Mouse (Mus musculus) cerebellum, adult 2 months (tissue): ENCODE measurements around the gene Prim1. TPM values are rescaled to one million over a fixed set of nuclear protein-coding genes. Genes with fewer than 3 reads are reported as not detected.
A peak's percentile ranks its signal among the peaks of the same experiment; 100 is the strongest.

Experiments
- DNase-seq, 2 experiments: peaks; one replicate each; pipeline ENCODE4 v3.0.0; 2021
- H3K27ac ChIP-seq: fragments of 200-500 bp; 2 replicates; pipeline ENCODE4 v1.5.1; 2012; ENCODE audit warnings: low read length, control low read depth, inconsistent platforms; ENCODE audit not compliant: insufficient read depth
- H3K27me3 ChIP-seq: fragments of 200-500 bp; 2 replicates; pipeline ENCODE4 v1.6.1; 2012; ENCODE audit warnings: inconsistent platforms, mild to moderate bottlenecking, low read length, moderate library complexity; ENCODE audit not compliant: control insufficient read depth, insufficient read depth
- H3K4me1 ChIP-seq: fragments of 200-500 bp; 2 replicates; pipeline ENCODE4 v1.6.1; 2011; ENCODE audit warnings: low read length; ENCODE audit not compliant: control insufficient read depth, insufficient read depth
- H3K4me3 ChIP-seq: fragments of 200-500 bp; replicated peaks from 2 replicates; pipeline ENCODE3; 2011; ENCODE audit warnings: mild to moderate bottlenecking, low read depth, low read length, control low read depth; ENCODE audit not compliant: insufficient read depth
- CTCF ChIP-seq: fragments of 200-500 bp; IDR thresholded peaks from 2 replicates; pipeline ENCODE4 v1.5.1; 2011; ENCODE audit warnings: low read depth, mild to moderate bottlenecking, control low read depth, low read length, moderate library complexity, borderline replicate concordance; ENCODE audit not compliant: insufficient read depth
- POLR2A ChIP-seq: fragments of 200-500 bp; IDR thresholded peaks from 2 replicates; pipeline ENCODE4 v1.6.1; 2011; ENCODE audit warnings: low read length, control low read depth, borderline replicate concordance; ENCODE audit not compliant: insufficient read depth
- WGBS: fragments of 180-500 bp; shearing (Covaris S2); methylation state at CpG from one replicate; pipeline ENCODE4 v1.1.7; 2018; 5-methylcytosine and 5-hydroxymethylcytosine counted together
- polyA plus RNA-seq: library from polyadenylated mRNA; depleted of rRNA; stranded (reverse); fragments of >200 nt; gene quantifications from 2 replicates; pipeline ENCODE4 v1.2.3, GENCODE M21; 2012

The Prim1 gene
- polyA plus RNA-seq, 1 experiment, result 17.4 TPM

DNA sequence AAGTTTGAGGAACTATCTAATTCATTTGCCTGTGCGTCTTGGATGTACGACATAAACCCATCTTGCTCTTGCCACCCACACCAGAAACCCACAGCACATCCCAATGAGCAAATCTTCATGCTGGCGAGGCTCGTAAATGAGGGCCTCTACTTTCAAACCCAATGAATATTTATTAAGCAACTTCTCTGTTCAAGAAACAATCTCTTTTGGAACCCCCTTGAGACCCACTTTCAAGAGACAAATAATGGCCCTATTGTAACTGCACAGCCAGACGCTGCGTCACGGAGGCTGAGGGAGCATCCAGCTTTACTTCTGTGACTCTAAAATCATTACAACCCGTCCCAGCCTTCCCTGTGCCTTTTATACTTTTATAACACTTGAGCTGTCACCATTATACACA, 29.4 kb upstream of the Prim1 start:
- TF ChIP-seq CTCF, result no peak
- no peak for TF ChIP-seq POLR2A
- 25% methylated on average over 8 of the region's 8 CpGs for WGBS
- Histone ChIP-seq H3K27ac (no peak overlapping the region), H3K27me3 (no peaks in the 10 kb centered on the region), H3K4me3 (no peak overlapping the region), H3K4me1 (no peaks in the 10 kb centered on the region)
- no peak for DNase-seq

DNA sequence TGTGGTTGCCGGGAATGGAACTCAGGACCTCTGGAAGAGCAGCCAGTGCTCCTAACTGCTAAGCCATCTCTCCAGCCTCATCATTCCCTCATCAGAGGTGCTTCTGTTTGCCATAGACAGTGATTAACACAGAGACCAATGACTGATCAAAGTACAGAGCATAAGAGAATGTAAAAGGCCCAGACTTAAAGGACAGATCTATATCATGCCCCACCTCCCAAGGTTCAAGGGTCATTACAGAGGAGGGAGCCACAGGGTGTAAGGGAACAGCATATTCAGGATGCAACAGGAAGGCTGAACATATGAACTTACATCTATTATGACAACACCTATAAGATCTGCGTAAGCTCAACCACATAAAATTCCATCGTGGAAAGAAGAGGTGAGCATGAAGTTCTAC, 18.3 kb upstream of the Prim1 start:
- no peaks in the 10 kb centered on the region for H3K27me3 ChIP-seq
- TF ChIP-seq POLR2A, result no peak
- WGBS, result 93% methylated on average over 3 of the region's 3 CpGs
- no peak overlapping the region for H3K4me3 ChIP-seq
- H3K4me1 ChIP-seq, result no peaks in the 10 kb centered on the region
- DNase-seq, result no peak
- H3K27ac ChIP-seq, result no peak overlapping the region

DNA sequence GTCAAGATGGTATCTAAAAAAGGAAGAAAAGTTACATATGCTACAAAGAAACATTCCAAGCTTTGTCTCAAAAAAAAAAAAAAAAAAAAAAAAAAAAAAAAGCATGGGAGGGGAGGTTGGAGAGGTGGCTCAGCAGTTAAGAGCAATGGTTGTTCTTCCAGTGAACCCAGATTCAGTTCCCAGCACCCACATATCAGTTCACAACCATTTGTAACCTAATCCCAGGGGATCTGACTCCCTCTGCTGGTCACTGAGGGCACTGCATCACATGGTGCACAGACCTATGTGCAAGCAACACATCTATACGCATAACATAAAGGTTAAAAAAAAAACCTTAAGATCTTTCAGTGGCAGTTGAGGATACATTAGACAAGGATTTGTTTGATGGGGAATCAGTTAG, 16.7 kb upstream of the Prim1 start:
- Histone ChIP-seq H3K27me3 (no peaks in the 10 kb centered on the region), H3K4me3 (no peak overlapping the region), H3K27ac (no peak overlapping the region), H3K4me1 (no peaks in the 10 kb centered on the region)
- no peak for DNase-seq
- 90% methylated on average over 1 of the region's 1 CpGs for WGBS
- TF ChIP-seq CTCF, result no peak
- no peak for TF ChIP-seq POLR2A

DNA sequence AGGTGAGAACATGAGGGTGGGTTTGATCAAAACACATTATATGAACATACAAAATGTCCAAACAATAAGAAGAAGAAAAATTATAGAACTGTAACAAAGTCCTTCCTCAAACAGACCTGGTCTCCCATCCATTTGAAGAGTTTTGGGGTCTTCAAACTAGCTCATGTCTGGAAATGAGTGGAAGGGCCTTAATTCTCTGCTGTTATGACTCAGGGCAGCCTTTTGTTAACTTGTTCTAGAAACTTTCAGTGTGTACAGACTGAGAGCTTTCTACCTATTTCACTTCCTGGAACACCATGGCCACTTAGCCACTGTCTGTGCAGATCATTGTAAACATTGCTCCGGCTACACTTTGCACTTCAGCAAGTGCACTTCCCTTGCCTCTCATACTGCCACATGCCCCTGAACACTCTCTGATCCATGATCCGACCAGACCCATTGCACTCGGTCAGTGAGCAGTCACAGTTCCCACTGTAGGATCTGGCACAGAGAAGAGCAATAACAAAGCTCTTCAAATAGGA, 11.6 kb upstream of the Prim1 start:
- 84% methylated on average over 3 of the region's 3 CpGs for WGBS

GRCm38 (mm10) chr10:128004918-128005317, 10.1 kb upstream of the Prim1 start:
- Histone ChIP-seq H3K4me1 (no peaks in the 10 kb centered on the region), H3K27me3 (no peaks in the 10 kb centered on the region), H3K27ac (no peak overlapping the region), H3K4me3 (no peak overlapping the region)
- TF ChIP-seq CTCF (no peak), POLR2A (no peak)
- 83% methylated on average over 10 of the region's 10 CpGs for WGBS
- DNase-seq, result no peak

More for the DNA sequence above, 11.6 kb upstream of the Prim1 start:
- Histone ChIP-seq H3K4me1 (no peaks in the 10 kb centered on the region), H3K27me3 (no peaks in the 10 kb centered on the region), H3K27ac (no peak overlapping the region), H3K4me3 (no peak overlapping the region)
- TF ChIP-seq POLR2A (no peak), CTCF (no peak)
- no peak for DNase-seq

DNA sequence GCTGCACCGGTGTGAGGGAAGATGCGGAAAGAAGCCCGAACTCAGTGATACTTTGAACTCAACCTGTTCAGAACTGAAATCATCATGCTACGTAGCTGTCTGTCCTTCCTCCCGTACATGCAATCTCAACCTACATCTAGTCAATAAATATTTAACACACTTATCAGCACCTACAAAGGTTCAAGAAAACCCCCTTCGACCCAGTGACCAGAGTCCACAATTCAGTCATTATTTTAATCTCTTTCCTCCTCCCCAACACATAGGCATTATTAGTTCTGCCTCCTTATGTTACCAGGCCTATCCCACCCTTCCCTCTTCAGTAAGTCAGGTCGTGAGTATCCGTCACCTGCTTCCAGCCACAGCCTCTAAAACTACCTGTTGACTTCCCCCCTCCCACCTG, 9.5 kb upstream of the Prim1 start:
- no peak for TF ChIP-seq POLR2A
- TF ChIP-seq CTCF, result no peak
- no peak overlapping the region for H3K27ac ChIP-seq
- no peak overlapping the region for H3K4me3 ChIP-seq
- DNase-seq, result no peak
- H3K4me1 ChIP-seq, result no peaks in the 10 kb centered on the region
- H3K27me3 ChIP-seq, result no peaks in the 10 kb centered on the region
- 92% methylated on average over 8 of the region's 8 CpGs for WGBS

- Histone ChIP-seq H3K4me1 (no peaks in the 10 kb centered on the region), H3K27ac (no peak within 1 kb of the TSS), H3K27me3 (no peaks in the 10 kb centered on the region), H3K4me3 (no peak within 1 kb of the TSS)
- TF ChIP-seq CTCF (no peak), POLR2A (no peak)
- WGBS, result 93% methylated on average over 1 of the region's 1 CpGs
- DNase-seq, result no peak
Measured at GRCm38 (mm10) chr10:128007446-128007845, 7.5 kb upstream of the Prim1 start, which contains the start of gene Hsd17b6. Gene Hsd17b6, minus strand, starts transcription at chr10:128007611.

- Histone ChIP-seq H3K27ac (no peak overlapping the region), H3K27me3 (no peaks in the 10 kb centered on the region), H3K4me1 (no peaks in the 10 kb centered on the region), H3K4me3 (no peak overlapping the region)
- DNase-seq, result peak; percentile 53 to 72
- 6% methylated on average over 4 of the region's 4 CpGs for WGBS
- no peak for TF ChIP-seq POLR2A
- peak; percentile 35; the same call in 1 of the 2 replicates for TF ChIP-seq CTCF
Measured at GRCm38 (mm10) chr10:128008207-128008889, 6.6 kb upstream of the Prim1 start.
